Mouse (Mus musculus): ENCODE results near the gene Acsm3. TPM values are rescaled to one million over a fixed set of nuclear protein-coding genes. Genes with fewer than 3 reads are reported as not detected.

Gene Acsm3
- polyA plus RNA-seq, 1 experiment from 2014 or later = not detected

- 70% methylated on average over 1 of the region's 1 CpGs for WGBS
- H3K4me3 ChIP-seq (replicated peaks; ENCODE audit: low read length) = no peak overlapping the region
- no peak for ATAC-seq (ENCODE audit: low FRiP score)
- no peaks in the 10 kb centered on the region for H3K36me3 ChIP-seq (replicated peaks; ENCODE audit: control insufficient read depth, insufficient read depth)
- no peak overlapping the region for H3K4me2 ChIP-seq (replicated peaks)
- H3K4me1 ChIP-seq (replicated peaks; ENCODE audit: control insufficient read depth, insufficient read depth, low read length) = 0 out of 2 replicates have a peak, but pooled peaks cover 3% of the 10 kb centered on the region
- no peak overlapping the region for H3K27ac ChIP-seq
- DNase-seq (ENCODE audit: low spot score) = no peak
- H3K9me3 ChIP-seq (ENCODE audit: control insufficient read depth, low read length) = no peaks in the 10 kb centered on the region
- H3K9ac ChIP-seq = no peak overlapping the region
- H3K27me3 ChIP-seq (ENCODE audit: control insufficient read depth, insufficient read depth, low read length) = no peaks in the 10 kb centered on the region
Observed at GRCm38 (mm10) chr7:119745869-119746268, 14.9 kb upstream of the Acsm3 start.

GRCm38 (mm10) chr7:119748761-119749160 lies 12.0 kb upstream of the Acsm3 start:
- Histone ChIP-seq H3K4me1 (replicated peaks; ENCODE audit: control insufficient read depth, insufficient read depth, low read length) (0 out of 2 replicates have a peak, but pooled peaks cover 3% of the 10 kb centered on the region), H3K9ac (no peak overlapping the region), H3K4me3 (replicated peaks; ENCODE audit: low read length) (no peak overlapping the region), H3K9me3 (ENCODE audit: control insufficient read depth, low read length) (no peaks in the 10 kb centered on the region), H3K4me2 (replicated peaks) (no peak overlapping the region), H3K36me3 (replicated peaks; ENCODE audit: control insufficient read depth, insufficient read depth) (no peaks in the 10 kb centered on the region), H3K27me3 (ENCODE audit: control insufficient read depth, insufficient read depth, low read length) (no peaks in the 10 kb centered on the region), H3K27ac (no peak overlapping the region)
- WGBS = 78% methylated on average over 1 of the region's 2 CpGs
- ATAC-seq (ENCODE audit: low FRiP score) = no peak
- no peak for DNase-seq (ENCODE audit: low spot score)

GRCm38 (mm10) chr7:119749942-119750341 lies 10.8 kb upstream of the Acsm3 start:
- ATAC-seq (ENCODE audit: low FRiP score) = no peak
- no peak for DNase-seq (ENCODE audit: low spot score)
- H3K4me3 ChIP-seq (replicated peaks; ENCODE audit: low read length) = no peak overlapping the region
- no peak overlapping the region for H3K9ac ChIP-seq
- H3K27me3 ChIP-seq (ENCODE audit: control insufficient read depth, insufficient read depth, low read length) = no peaks in the 10 kb centered on the region
- no peak overlapping the region for H3K27ac ChIP-seq
- no peaks in the 10 kb centered on the region for H3K36me3 ChIP-seq (replicated peaks; ENCODE audit: control insufficient read depth, insufficient read depth)
- WGBS = 57% methylated on average over 2 of the region's 2 CpGs
- no peaks in the 10 kb centered on the region for H3K9me3 ChIP-seq (ENCODE audit: control insufficient read depth, low read length)
- no peak overlapping the region for H3K4me2 ChIP-seq (replicated peaks)
- no peaks in the 10 kb centered on the region for H3K4me1 ChIP-seq (replicated peaks; ENCODE audit: control insufficient read depth, insufficient read depth, low read length)

- Histone ChIP-seq H3K36me3 (replicated peaks; ENCODE audit: control insufficient read depth, insufficient read depth) (no peaks in the 10 kb centered on the region), H3K9me3 (ENCODE audit: control insufficient read depth, low read length) (no peaks in the 10 kb centered on the region), H3K27me3 (ENCODE audit: control insufficient read depth, insufficient read depth, low read length) (no peaks in the 10 kb centered on the region), H3K4me3 (replicated peaks; ENCODE audit: low read length) (no peak overlapping the region), H3K4me2 (replicated peaks) (no peak overlapping the region), H3K27ac (no peak overlapping the region), H3K4me1 (replicated peaks; ENCODE audit: control insufficient read depth, insufficient read depth, low read length) (no peaks in the 10 kb centered on the region), H3K9ac (no peak overlapping the region)
- 88% methylated on average over 1 of the region's 1 CpGs for WGBS
- no peak for ATAC-seq (ENCODE audit: low FRiP score)
- DNase-seq (ENCODE audit: low spot score) = no peak
Observed at GRCm38 (mm10) chr7:119753696-119754095, 7.0 kb upstream of the Acsm3 start.

- H3K36me3 ChIP-seq (replicated peaks; ENCODE audit: control insufficient read depth, insufficient read depth) = no peaks in the 10 kb centered on the region
- no peaks in the 10 kb centered on the region for H3K4me1 ChIP-seq (replicated peaks; ENCODE audit: control insufficient read depth, insufficient read depth, low read length)
- H3K9me3 ChIP-seq (ENCODE audit: control insufficient read depth, low read length) = no peaks in the 10 kb centered on the region
- H3K27me3 ChIP-seq (ENCODE audit: control insufficient read depth, insufficient read depth, low read length) = no peaks in the 10 kb centered on the region
- 73% methylated on average over 4 of the region's 4 CpGs for WGBS
- H3K4me2 ChIP-seq (replicated peaks) = no peak overlapping the region
- no peak overlapping the region for H3K27ac ChIP-seq
- DNase-seq (ENCODE audit: low spot score) = no peak
- no peak overlapping the region for H3K9ac ChIP-seq
- ATAC-seq (ENCODE audit: low FRiP score) = no peak
- no peak overlapping the region for H3K4me3 ChIP-seq (replicated peaks; ENCODE audit: low read length)
Observed at GRCm38 (mm10) chr7:119762166-119762697, 1.5 kb downstream of the Acsm3 start.

GRCm38 (mm10) chr7:119764377-119764776 lies 3.7 kb downstream of the Acsm3 start:
- no peaks in the 10 kb centered on the region for H3K4me1 ChIP-seq (replicated peaks; ENCODE audit: control insufficient read depth, insufficient read depth, low read length)
- H3K9me3 ChIP-seq (ENCODE audit: control insufficient read depth, low read length) = no peaks in the 10 kb centered on the region
- H3K4me2 ChIP-seq (replicated peaks) = no peak overlapping the region
- H3K9ac ChIP-seq = no peak overlapping the region
- no peaks in the 10 kb centered on the region for H3K36me3 ChIP-seq (replicated peaks; ENCODE audit: control insufficient read depth, insufficient read depth)
- no peak overlapping the region for H3K27ac ChIP-seq
- no peaks in the 10 kb centered on the region for H3K27me3 ChIP-seq (ENCODE audit: control insufficient read depth, insufficient read depth, low read length)
- DNase-seq (ENCODE audit: low spot score) (no peak), ATAC-seq (ENCODE audit: low FRiP score) (no peak)
- no peak overlapping the region for H3K4me3 ChIP-seq (replicated peaks; ENCODE audit: low read length)
- 90% methylated on average over 3 of the region's 3 CpGs for WGBS

GRCm38 (mm10) chr7:119766996-119767395 lies 6.3 kb downstream of the Acsm3 start:
- Histone ChIP-seq H3K4me3 (replicated peaks; ENCODE audit: low read length) (no peak overlapping the region), H3K4me2 (replicated peaks) (no peak overlapping the region), H3K4me1 (replicated peaks; ENCODE audit: control insufficient read depth, insufficient read depth, low read length) (no peaks in the 10 kb centered on the region), H3K9me3 (ENCODE audit: control insufficient read depth, low read length) (no peaks in the 10 kb centered on the region), H3K27ac (no peak overlapping the region), H3K36me3 (replicated peaks; ENCODE audit: control insufficient read depth, insufficient read depth) (no peaks in the 10 kb centered on the region), H3K9ac (no peak overlapping the region), H3K27me3 (ENCODE audit: control insufficient read depth, insufficient read depth, low read length) (no peaks in the 10 kb centered on the region)
- DNase-seq (ENCODE audit: low spot score) (no peak), ATAC-seq (ENCODE audit: low FRiP score) (no peak)
- 86% methylated on average over 6 of the region's 6 CpGs for WGBS

- no peak for ATAC-seq (ENCODE audit: low FRiP score)
- no peak overlapping the region for H3K9ac ChIP-seq
- DNase-seq (ENCODE audit: low spot score) = no peak
- no peak overlapping the region for H3K27ac ChIP-seq
- H3K4me2 ChIP-seq (replicated peaks) = no peak overlapping the region
- H3K4me1 ChIP-seq (replicated peaks; ENCODE audit: control insufficient read depth, insufficient read depth, low read length) = no peaks in the 10 kb centered on the region
- H3K36me3 ChIP-seq (replicated peaks; ENCODE audit: control insufficient read depth, insufficient read depth) = no peaks in the 10 kb centered on the region
- H3K27me3 ChIP-seq (ENCODE audit: control insufficient read depth, insufficient read depth, low read length) = no peaks in the 10 kb centered on the region
- 95% methylated on average over 8 of the region's 8 CpGs for WGBS
- no peak overlapping the region for H3K4me3 ChIP-seq (replicated peaks; ENCODE audit: low read length)
- no peaks in the 10 kb centered on the region for H3K9me3 ChIP-seq (ENCODE audit: control insufficient read depth, low read length)
Observed at GRCm38 (mm10) chr7:119769895-119770294, 9.2 kb downstream of the Acsm3 start.

GRCm38 (mm10) chr7:119783453-119783852 lies 22.7 kb downstream of the Acsm3 start:
- H3K4me3 ChIP-seq (replicated peaks; ENCODE audit: low read length) = no peak overlapping the region
- WGBS = 96% methylated on average over 2 of the region's 2 CpGs
- H3K4me1 ChIP-seq (replicated peaks; ENCODE audit: control insufficient read depth, insufficient read depth, low read length) = no peaks in the 10 kb centered on the region
- DNase-seq (ENCODE audit: low spot score) = no peak
- H3K9ac ChIP-seq = no peak overlapping the region
- ATAC-seq (ENCODE audit: low FRiP score) = no peak
- H3K36me3 ChIP-seq (replicated peaks; ENCODE audit: control insufficient read depth, insufficient read depth) = peaks cover 47% of the 10 kb centered on the region
- no peak overlapping the region for H3K4me2 ChIP-seq (replicated peaks)
- no peaks in the 10 kb centered on the region for H3K9me3 ChIP-seq (ENCODE audit: control insufficient read depth, low read length)
- no peak overlapping the region for H3K27ac ChIP-seq
- H3K27me3 ChIP-seq (ENCODE audit: control insufficient read depth, insufficient read depth, low read length) = no peaks in the 10 kb centered on the region

- Histone ChIP-seq H3K4me1 (replicated peaks; ENCODE audit: control insufficient read depth, insufficient read depth, low read length) (no peaks in the 10 kb centered on the region), H3K9me3 (ENCODE audit: control insufficient read depth, low read length) (no peaks in the 10 kb centered on the region), H3K9ac (no peak overlapping the region), H3K4me2 (replicated peaks) (no peak overlapping the region), H3K36me3 (replicated peaks; ENCODE audit: control insufficient read depth, insufficient read depth) (peaks cover 60% of the 10 kb centered on the region), H3K4me3 (replicated peaks; ENCODE audit: low read length) (no peak overlapping the region), H3K27ac (no peak overlapping the region), H3K27me3 (ENCODE audit: control insufficient read depth, insufficient read depth, low read length) (no peaks in the 10 kb centered on the region)
- DNase-seq (ENCODE audit: low spot score) = no peak
- WGBS = 98% methylated on average over 5 of the region's 5 CpGs
- no peak for ATAC-seq (ENCODE audit: low FRiP score)
Observed at GRCm38 (mm10) chr7:119784908-119785307, 24.2 kb downstream of the Acsm3 start.

Data from hindbrain, embryonic 14.5 days (tissue).